Mouse (Mus musculus) adrenal gland, postnatal 25 days (tissue): Measurements from ENCODE around the gene Cxadr. TPM values are rescaled to one million over a fixed set of nuclear protein-coding genes. Genes with fewer than 3 reads are reported as not detected.

Experiments used
- DNase-seq: peaks from one replicate; pipeline ENCODE4 v3.0.0; 2021; ENCODE audit warnings: mixed read lengths
- long read RNA-seq: library from polyadenylated mRNA; stranded (forward); transcript quantifications from one replicate; pipeline ENCODE4 v2.0.0, GENCODE M21; 2021
- total RNA-seq: library from RNA; stranded (reverse); gene quantifications from 2 replicates; pipeline ENCODE4 v1.2.3, GENCODE M21; 2021

The Cxadr gene
- 20.7 and 38.6 TPM in 2 replicates for total RNA-seq
- long read RNA-seq, full-length matches to known transcripts = 23 of 30 reads
- long read RNA-seq, partial matches to known transcripts = 1 of 30 reads
- long read RNA-seq, other reads (novel, unspliced or antisense) = 6 of 30 reads

DNA sequence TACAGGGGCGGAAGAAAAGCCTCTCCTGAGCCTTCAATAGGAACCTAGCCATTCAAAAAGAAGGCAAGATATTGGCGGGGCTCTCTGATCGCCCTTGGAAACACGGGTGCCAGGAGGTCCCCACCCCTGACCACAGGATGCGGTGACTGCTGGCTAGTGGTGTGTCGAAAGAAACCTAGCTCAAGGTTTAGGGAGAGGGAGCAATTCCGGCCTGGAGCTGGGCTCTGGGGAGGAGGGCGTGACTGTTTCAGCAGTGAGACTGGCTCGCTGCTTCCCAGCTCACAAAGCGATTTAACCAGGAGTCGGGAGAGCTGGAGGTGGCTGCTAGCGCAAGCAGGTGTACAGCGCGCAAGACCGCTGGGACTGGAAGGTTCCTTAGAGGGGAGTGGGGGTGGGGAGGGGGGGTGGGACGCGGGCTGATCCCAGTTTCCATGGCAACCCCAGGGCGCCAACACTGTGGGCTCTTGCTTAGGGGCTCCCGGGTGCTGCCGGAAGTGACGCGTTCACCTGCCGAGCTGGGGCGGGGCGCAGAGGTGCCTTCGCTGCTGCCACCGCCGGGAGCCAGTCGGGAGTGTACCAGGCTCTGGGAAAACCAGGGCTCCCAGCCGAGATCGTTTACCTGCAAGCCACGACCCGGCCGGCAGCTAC, at the start of gene Cxadr:
Cxadr (plus strand) TSS at position 307 of the 648 bp plus-strand sequence.
- peak; percentile 66 for DNase-seq

DNA sequence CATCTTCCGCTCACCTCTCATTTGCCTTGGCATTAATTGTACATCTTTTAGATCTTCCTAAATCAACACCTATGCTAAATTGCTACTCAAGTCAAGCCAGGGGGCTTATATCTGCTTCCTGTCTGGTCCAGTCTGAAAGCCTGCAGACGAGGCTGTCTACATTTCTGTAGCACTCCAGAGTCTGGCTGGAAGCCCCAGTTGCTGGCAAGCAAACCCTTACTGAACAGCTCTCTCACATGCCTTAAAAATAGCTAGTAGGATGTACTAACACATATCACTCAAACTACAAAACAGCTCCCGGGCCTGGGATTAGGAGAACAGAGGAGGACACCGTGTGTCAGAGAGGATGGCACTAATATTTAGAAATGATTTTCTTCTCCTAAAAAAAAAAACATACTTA, 42.3 kb upstream of the Cxadr start:
- no peak for DNase-seq

DNA sequence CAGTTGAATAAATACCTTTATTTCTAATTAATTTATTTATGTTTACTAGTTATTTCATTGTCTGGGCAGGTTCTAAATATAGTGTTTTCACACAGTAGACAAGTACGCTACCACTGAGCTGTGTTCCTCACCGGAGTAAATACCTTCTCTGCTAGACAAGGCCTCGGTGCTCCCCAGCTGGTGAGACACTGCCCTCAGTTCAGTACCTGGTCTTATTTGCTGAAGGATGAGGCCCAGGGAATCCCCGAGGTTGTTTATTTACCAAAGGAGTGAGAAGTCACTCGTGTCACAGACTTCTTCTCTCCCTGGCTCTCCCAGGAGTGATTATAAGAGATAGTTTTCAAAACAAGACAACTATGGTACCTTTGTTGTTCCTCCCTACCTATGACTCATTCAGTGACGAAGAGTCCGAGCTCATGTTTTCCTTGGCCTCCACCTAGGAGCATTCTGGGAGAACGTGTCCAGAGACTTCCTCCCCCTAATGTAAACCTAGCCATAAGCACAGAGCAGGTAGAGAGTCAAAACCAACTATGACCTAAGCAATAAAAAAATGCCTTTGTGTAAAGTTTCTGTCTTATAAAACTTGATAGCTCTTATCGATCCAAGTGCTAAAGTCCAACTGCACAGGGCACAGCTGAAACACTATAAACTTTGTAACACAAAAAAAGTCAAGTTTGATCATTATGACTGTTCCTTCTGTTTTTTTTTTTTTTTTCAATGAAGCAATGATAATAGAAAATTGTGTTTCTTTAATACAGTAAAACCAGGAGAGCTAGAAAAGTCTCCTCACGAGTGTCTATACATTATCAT, 41.0 kb upstream of the Cxadr start:
- DNase-seq = no peak

DNA sequence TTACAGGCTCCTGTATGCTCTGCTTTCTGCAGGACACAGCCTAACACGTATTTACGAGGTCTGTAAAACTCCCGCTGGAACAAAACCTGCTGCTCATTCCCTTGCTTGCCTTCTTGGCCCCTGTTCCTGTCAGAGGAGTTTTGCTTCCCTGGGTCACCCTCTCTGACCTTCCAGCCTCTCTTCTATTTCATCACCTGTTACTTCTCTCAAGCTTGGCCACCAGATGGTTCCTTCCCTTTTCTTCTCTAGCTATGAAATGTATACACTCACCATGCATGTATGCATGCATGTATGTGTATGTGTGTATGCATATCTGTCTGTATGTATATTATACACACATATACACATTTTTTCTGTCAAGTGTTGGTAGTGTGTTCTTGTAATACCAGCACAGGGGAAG, 39.8 kb upstream of the Cxadr start:
- no peak for DNase-seq

DNA sequence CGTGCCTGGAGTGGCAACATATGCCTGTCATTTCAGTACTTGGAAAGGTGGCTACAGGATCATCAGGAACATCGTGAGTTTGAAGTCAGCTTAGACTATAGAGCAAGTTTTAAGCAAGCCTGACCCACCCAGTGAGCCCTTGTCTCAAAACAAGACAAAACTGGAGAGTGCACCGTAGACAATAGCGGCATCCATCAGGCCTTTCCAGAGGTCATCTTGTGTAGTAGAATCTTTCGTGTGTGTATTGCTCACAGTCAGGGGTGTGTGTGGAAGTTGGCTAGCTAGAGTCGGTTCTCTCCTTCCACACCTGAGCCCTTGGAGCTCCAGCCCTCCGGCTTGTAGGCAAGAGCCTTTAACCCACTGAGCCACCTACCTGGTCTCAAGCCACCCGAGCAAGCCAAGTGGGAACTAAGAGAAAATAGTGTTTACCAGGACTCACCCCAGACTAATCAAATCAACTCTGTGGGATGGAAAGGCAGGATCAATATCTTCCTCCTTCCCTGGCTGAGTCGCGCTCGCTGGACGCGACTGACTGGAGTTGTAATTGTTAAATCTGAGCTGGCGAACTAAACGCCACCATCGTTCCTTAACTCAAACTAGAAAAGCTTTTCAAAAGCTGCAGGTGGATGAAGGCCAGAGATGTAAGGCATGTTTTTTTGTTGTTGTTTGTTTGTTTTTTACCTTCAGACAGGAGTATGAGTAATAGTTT, 36.7 kb upstream of the Cxadr start:
- DNase-seq = no peak

DNA sequence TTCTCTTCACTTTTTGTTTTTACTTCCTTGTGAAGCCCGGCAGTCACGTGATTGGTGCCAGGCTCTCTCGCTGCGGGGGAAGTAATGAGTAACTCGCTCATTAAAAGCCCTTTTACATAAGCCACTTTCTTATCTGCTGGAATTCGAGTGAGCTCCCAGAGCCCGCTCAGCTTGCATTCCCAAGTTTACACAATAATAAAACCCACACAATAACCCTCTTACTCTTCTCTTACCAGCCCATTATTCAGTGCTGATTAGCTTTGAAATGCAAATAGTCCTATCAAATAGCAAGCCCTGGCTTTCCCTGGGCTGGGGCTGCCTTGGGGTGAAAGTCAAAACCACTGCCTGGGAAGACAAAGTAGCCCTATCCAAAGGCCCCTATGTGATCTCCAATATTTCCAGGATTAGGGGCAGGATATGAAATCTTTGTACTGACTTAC, 36.1 kb upstream of the Cxadr start:
- DNase-seq = peak; percentile 60

GRCm38 (mm10) chr16:78265826-78266225, 35.5 kb upstream of the Cxadr start:
- peak; percentile 8 for DNase-seq

- no peak for DNase-seq
These were observed 33.8 kb upstream of the Cxadr start for GRCm38 (mm10) chr16:78267453-78267852.

DNA sequence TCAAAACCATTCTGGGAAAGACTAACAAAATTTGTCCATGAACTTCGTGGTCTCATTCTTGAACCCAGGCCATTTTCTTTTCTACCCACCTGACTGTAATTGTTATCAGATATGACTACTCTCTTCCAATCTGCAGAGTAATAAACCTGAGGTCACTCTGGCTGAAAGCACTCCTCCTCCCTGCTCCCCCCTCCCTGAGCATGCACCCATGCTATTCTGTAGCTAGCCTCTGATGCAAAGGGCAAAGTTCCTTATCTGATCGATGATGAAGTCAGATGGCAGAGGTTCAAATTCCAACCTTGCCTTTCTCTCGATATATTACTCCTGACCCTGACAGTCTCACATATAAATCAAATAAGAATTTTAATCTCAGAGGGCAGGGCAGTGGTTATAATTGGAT, 33.1 kb upstream of the Cxadr start:
- DNase-seq = no peak

GRCm38 (mm10) chr16:78274825-78275455, 26.3 kb upstream of the Cxadr start:
- no peak for DNase-seq

- no peak for DNase-seq
These were observed 23.7 kb upstream of the Cxadr start for GRCm38 (mm10) chr16:78277567-78277966.

DNA sequence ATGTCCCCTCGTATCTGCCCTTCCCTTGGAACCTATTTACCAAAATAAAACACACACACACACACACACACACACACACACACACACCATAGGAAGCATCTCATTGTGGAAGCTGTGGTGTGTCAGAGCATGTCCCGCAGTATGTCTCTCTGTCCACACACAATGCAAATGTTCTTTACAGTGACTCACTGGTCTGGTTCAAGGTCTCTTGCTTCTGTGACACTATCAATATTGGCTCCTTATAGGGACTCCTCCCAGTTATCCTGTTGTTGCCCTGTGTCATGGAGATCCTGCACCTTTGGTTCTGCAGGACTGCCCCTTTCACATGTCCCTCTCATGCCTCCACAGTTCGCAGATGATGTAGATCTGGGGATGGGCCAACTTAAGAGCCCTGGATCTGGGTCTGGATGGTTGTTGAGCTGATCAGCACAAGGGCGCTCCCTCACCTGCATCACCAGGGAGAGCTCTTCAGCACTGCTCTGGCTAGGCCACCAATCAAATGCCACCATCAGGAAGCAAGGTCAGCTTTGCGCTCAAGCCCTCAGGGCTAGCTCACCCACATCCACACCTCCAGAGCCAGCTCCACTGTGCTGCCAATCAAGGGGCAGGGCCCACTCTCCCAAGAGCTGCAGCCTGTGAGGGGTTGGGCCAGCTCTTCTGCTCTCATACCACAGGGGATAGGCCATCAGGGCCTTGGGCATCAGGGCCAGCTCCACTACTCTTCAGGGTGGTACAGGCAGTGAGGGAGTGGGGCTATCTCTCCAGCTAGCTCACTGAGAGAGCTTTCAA, 21.0 kb upstream of the Cxadr start:
- no peak for DNase-seq

GRCm38 (mm10) chr16:78283231-78283630, 18.1 kb upstream of the Cxadr start:
- DNase-seq = no peak

GRCm38 (mm10) chr16:78294051-78294450, 7.2 kb upstream of the Cxadr start:
- no peak for DNase-seq

- DNase-seq = no peak
These were observed 6.5 kb upstream of the Cxadr start for GRCm38 (mm10) chr16:78294606-78295275.

DNA sequence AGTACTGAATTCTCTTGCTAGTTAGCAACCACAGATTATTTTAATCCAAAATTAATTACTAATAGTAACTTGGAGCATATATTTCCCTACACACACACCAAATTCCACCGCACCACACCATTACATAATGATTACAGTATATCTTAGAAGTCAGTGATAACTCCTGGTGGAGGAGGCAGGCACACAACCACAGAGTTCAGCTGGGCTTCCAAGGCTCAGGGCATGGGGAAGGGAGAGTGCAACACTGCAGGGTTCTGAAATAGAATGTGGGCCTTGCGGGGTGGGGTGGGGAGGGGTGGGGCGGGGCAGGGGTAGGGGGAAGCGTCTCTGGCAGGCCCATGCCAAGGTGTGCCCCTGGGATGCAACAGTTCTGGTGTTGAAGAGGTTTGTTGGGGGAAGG, 5.7 kb upstream of the Cxadr start:
- no peak for DNase-seq

DNA sequence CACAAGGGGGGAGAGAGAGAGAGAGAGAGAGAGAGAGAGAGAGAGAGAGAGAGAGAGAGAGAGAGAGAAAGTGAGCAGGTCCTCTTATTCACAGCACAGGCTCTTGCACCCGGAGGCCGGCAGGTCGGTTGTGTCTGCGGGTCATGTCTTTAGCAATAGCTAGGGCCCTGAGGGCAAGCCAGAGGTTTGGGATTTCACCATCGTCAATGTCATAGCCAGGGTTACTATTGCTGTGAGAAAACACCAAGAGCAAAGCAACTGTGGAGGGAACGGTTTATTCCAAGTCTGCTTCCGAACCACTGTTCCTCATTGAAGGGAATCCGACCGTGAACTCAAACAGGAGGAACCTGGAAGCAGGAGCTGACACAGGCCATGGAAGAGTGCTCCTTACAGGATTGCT, 5.2 kb upstream of the Cxadr start:
- DNase-seq = peak; percentile 44

GRCm38 (mm10) chr16:78301831-78302677, 765 bp downstream of the Cxadr start:
- DNase-seq = peak; percentile 27

GRCm38 (mm10) chr16:78302678-78303050, 1.4 kb downstream of the Cxadr start:
- peak; percentile 17 for DNase-seq

- no peak for DNase-seq
These were observed 4.4 kb downstream of the Cxadr start for GRCm38 (mm10) chr16:78305606-78306100.
